In genomic region chr2:155536292-155536691, GRCm38 (mm10) we compare ENCODE assay signal across 18 mouse cellular contexts. TPM values are rescaled to one million over a fixed set of nuclear protein-coding genes. Genes with fewer than 3 reads are reported as not detected.
"Had no signal": no experiment of that assay in that cellular context is flagged by ENCODE, and none has a peak within 500 bp of the region (broad histone marks: within the 10 kb centered on the region; RNA-seq: fewer than 3 reads in every experiment).

No protein-coding gene starts in this region.

- H3K36me3 ChIP-seq: neural tube, embryonic 12.5 days; neural tube, embryonic 13.5 days; neural tube, embryonic 15.5 days; stomach, embryonic 15.5 days had no signal

- DNase-seq: retina, postnatal 1 day; right cerebral cortex, adult 18-20 months; right cerebral cortex, postnatal 14 days; right cerebral cortex, postnatal 25 days; right cerebral cortex, postnatal 4 days; spleen, adult 18-20 months; thymus, adult 18-20 months; thymus, adult 2 months; thymus, postnatal 14 days; thymus, postnatal 25 days; thymus, postnatal 36 days; thymus, postnatal 4 days had no signal

- H3K9ac ChIP-seq: neural tube, embryonic 12.5 days; neural tube, embryonic 13.5 days; neural tube, embryonic 15.5 days; stomach, embryonic 15.5 days had no signal

- H3K4me1 ChIP-seq: neural tube, embryonic 12.5 days; neural tube, embryonic 13.5 days; neural tube, embryonic 15.5 days; stomach, embryonic 15.5 days had no signal

- H3K27ac ChIP-seq: neural tube, embryonic 12.5 days; neural tube, embryonic 13.5 days; neural tube, embryonic 15.5 days; stomach, embryonic 15.5 days; stomach, postnatal 0 days had no signal

- H3K4me3 ChIP-seq: neural tube, embryonic 12.5 days; neural tube, embryonic 13.5 days; neural tube, embryonic 15.5 days; stomach, embryonic 15.5 days had no signal

- H3K4me2 ChIP-seq: neural tube, embryonic 12.5 days; neural tube, embryonic 13.5 days; neural tube, embryonic 15.5 days; stomach, embryonic 15.5 days had no signal

- H3K9me3 ChIP-seq: neural tube, embryonic 12.5 days; neural tube, embryonic 13.5 days; neural tube, embryonic 15.5 days; stomach, embryonic 15.5 days had no signal

- H3K27me3 ChIP-seq: neural tube, embryonic 12.5 days; neural tube, embryonic 13.5 days; neural tube, embryonic 15.5 days; stomach, embryonic 15.5 days had no signal

RNA-seq across cellular contexts. Expression of gene Ggt7, which starts 18.3 kb away (rescaled TPM):
- total RNA-seq: neutrophil, adult 5-6 weeks had no signal
